Mouse (Mus musculus) CD4-positive naive resting alpha-beta T cell, adult 57 days (primary cell): Measurements from ENCODE around the gene Vps52. TPM values are rescaled to one million over a fixed set of nuclear protein-coding genes. Genes with fewer than 3 reads are reported as not detected.

Experiments used
- total RNA-seq: library from RNA; stranded (reverse); gene quantifications from one replicate; pipeline ENCODE4 v1.2.4, GENCODE M21; 2023

Gene Vps52
- 55.2 TPM for total RNA-seq

DNA sequence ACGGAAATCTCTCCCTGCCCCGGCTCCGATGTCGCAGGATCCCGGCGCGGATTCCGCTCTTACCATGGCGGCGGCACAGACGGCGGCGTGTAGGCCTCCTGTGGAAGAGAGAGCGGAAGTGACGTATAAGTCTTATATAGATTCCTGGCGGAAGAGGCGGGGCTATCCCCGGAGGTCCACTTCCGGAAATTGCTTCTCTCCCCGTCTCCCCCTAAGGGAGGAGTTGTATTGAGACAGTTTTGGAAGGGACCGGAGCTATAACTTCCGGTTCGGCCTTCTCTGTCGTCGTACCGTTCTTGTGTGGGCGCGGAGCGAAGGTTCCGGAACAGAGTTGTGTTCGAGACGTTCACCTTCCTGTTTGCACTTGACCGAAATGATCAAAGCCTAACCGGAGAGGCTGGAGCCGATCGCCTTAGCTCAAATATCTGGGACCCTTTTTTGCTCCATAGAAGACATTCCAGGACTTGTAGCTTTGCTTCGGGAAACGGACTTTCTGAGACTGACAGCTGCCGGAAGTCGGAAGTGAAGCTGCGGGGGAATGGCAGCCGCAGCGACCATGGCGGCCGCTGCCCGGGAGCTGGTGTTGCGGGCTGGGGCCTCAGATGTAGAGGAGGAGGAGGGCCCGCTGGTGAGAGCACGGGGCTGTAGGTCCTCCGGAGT lies at the start of gene Vps52, which contains the start of gene Rps18:
TSS of gene Vps52 (plus strand) at position 258 of the 660 bp plus-strand sequence.
TSS of gene Rps18 (minus strand) at position 447 of the 660 bp plus-strand sequence.

DNA sequence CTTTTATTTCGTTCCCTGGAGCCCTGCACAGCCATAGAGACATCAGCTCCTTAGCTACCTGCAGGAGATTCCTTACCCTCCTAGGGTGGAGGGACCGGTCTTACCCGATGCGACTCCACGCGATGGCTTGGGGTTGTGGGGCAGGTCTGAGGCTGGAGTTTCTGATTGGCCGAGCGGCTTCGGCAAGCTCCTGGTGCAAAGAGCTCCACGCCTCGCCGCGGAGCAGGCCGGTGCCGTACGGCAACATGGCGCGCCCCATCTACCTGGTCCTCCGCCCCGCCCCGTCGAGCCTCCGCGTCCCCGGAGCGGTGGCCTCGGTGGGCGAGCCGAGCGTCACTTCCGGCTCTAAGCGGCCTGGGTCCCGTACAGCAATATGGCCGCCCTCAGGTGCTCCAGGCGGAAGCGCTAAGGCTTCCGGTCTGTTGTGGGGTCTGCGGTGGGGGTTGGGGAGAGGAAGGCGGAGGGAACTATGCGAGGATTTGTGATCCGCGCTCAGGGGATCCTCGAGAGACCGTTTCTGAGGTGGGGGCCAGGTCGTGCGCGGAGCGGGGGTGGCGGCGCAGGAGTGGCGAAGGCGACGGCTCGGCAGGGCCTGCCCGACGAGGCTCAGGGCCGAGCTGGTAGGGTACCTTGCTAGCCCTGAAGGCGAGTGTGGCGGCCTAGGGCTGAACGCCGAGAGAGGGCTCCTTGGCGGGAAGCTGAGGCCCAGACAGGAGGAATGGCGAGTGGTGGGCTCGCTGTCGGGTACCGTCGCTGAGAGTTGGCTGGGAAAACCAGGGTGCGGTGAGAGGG lies 46.3 kb upstream of the Vps52 start, which contains the start of gene Daxx:
TSS of gene Daxx (plus strand) at position 338 of the 792 bp plus-strand sequence.

DNA sequence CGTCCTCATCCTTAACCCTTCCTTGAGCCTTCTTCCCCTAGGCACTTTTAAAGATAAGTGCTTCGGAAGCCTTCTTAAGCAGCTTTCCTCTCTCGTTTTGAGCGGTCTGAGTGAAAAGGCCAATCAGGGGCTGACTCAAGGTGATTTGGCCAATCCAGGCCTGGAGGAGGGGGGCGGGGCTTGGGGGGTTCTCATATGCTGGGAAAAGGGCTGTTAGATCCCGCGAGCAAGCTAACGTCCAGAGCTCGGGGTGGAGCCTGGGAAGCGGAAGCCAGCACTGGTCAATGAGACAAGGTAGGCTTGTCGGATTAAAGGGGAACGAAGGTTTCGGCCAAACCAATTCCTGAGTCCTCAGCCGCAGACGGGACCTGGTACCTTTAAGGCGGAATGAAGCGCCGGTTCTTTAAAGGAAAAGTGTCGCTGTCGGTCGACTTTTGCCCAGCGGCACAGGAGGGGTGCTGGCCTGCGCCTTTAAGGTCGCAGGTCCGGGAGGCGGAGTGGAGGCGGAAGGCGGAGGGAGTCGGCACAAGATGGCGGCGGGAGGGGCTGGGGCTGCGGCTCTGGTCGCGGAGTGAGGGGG lies 39.9 kb upstream of the Vps52 start, which contains the start of the genes Tapbp and Zbtb22:
TSS of gene Tapbp (plus strand) at position 229 of the 580 bp plus-strand sequence.
TSS of gene Zbtb22 (plus strand) at position 234 of the 580 bp plus-strand sequence.

DNA sequence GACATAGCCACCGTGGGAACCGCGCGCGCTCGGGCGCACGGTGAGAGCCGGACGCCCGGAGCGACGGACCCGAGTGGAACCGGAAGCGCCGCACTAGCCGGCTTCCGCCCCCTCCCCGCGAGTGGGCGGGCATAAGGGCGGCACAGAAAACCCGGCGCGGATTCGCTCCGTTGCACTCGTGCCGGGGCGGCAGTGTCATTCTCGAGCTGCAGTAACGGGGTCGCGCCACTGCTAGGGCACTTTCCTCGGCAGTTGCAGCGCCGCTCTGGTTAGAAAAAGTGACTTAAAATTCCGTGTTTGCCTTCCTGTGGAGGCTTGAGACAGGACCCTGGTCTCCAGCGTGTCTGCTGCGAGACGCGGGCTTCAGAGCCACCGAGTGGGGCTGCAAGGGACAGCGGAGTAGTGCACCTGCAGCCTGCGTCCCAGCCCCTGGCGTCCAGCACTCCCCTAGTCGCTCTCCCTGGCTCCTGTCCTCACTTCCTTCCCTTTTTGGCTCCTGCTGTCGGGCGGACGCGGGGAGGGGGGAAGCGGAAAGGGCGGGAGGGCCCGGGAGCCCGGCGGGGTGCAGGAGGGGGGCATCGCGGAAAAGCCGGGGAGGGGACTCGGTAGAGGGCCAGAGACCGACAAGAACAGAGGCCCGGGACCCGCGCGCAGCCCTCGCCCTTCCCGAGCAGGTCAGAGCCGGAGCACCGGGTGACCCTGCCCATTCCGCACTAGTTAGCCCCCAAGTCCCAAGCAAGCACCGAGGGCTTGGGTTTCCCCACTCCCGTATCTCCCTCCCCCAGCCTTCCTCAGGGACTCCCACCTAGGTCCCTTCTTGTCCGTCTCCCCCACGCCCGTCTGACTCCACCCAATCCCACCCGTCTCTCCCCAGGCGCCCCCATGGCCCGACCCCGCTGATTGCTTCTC lies 26.0 kb upstream of the Vps52 start, which contains the start of gene Rgl2:
TSS of gene Rgl2 (plus strand) at position 173 of the 909 bp plus-strand sequence.

DNA sequence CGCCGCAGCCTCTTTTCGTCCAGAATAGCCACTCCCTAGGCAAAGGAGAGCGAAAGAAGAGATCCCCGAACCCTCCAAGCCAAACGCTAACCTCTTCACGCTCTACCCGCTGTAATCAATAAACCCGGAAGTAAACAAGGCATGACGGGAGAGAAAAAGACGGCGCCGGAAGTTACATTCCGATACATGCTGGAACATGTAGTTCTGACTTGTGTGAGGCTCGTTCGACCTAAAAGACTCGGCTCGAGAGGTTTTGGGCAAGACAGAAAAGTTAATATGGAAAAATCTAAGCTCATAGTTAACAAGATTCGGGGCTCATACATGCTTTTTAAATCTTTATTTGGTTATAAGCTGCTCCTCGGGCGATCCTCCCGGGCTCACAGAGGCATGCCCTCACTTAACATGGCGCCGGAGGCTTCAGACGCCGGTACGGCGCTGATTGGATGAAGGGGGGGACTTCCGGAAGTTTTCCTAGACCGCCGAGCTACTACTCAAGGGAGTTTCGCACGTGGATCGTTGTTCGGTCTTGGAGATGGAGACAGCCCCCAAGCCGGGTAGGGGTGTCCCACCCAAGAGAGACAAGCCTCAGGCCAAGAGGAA lies 15.3 kb upstream of the Vps52 start, which contains the start of the genes Pfdn6 and Wdr46:
TSS of gene Pfdn6 (minus strand) at position 138 of the 600 bp plus-strand sequence.
TSS of gene Wdr46 (plus strand) at position 455 of the 600 bp plus-strand sequence.

DNA sequence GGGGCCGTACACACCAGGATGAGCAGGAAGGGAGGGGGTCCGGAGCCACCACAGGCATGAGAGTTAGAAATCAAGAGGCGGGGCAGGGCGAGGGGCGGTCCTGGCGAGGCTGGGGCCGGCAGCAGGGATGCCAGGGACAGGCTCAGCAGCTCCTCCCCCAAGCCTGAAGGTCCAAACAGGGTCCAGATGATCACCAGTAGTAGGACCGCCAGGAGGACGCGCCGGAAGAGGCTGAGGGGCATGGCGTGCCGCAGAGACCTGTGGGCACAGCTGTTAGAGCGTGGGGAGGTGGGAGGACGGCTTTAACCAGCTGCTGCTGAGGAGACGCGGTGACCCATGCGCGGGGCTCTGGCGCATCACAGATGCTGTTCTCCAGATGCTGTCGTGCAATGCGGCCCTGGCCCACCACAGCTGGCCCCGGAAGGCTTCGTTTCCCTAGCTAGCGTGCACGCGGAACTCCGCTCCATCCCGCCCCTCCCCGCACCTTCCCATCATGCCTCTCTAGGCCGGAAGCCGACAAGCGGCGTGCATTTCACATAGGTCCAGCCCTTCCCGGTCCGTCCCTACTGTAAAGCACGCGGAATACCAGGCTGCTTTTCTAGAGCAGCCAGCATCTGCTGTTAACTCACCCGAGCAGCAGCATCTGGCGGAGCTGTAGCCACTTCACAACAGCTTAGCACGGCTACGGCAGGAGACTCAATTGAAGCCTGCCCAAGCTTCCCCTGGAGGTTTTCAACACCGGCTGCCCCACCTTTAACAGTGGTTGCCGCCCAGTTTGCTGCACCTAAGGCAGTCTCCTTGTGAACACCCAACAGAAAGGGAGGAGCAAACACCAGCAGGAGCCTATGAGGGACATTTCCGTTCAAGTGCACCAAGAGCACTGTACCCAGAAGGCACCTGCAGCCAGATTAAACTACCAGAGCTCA lies 4.3 kb upstream of the Vps52 start, which contains the start of gene B3galt4:
TSS of gene B3galt4 (minus strand) at position 468 of the 926 bp plus-strand sequence.

DNA sequence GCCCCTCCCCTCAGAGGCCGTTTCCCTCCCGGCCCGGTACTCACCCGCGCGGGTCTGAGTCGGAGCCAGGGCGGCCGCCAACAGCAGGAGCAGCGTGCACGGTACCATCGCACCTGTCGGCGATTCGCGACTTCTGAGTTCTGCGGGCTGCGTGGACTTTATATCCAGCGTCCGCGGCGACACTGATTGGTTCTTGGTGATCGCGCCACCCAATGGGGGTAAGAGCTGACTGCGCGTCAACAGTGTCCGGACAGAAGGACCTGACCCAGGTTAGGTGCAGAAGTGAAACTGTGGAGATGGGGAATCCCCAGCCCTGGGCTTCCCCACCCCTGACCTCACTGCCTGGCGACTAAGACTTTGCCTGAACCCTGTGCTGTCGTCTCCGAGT lies 44.5 kb downstream of the Vps52 start, which contains the start of gene H2-K1:
TSS of gene H2-K1 (minus strand) at position 198 of the 388 bp plus-strand sequence.

Other genes starting within 250 kb of the Vps52 start
- gene March2, start 237.1 kb upstream of the Vps52 start, total RNA-seq = 59.5 TPM
- gene Rab11b, start 195.3 kb upstream of the Vps52 start, total RNA-seq = 213 TPM
- gene Angptl4, start 174.0 kb upstream of the Vps52 start, total RNA-seq = 1.1 TPM
- 1.9 TPM for gene Kank3, start 145.3 kb upstream of the Vps52 start, total RNA-seq
- gene Rps28, start 131.2 kb upstream of the Vps52 start, total RNA-seq = 5,043 TPM
- 121 TPM for gene Ndufa7, start 131.2 kb upstream of the Vps52 start, total RNA-seq
- 8.2 TPM for gene Cd320, start 112.7 kb upstream of the Vps52 start, total RNA-seq
- gene Gm7029, start 82.0 kb upstream of the Vps52 start, total RNA-seq = not detected
- gene Kifc1, start 65.2 kb upstream of the Vps52 start, total RNA-seq = 11.2 TPM
- gene Platr17, start 50.7 kb upstream of the Vps52 start, total RNA-seq = 2.3 TPM
- gene Daxx, start 46.4 kb upstream of the Vps52 start, total RNA-seq = 68.7 TPM
- gene Tapbp, start 39.9 kb upstream of the Vps52 start, total RNA-seq = 309 TPM
- 29.6 TPM for gene Zbtb22, start 39.9 kb upstream of the Vps52 start, total RNA-seq
- gene Rgl2, start 26.3 kb upstream of the Vps52 start, total RNA-seq = 187 TPM
- gene Pfdn6, start 15.5 kb upstream of the Vps52 start, total RNA-seq = 61.6 TPM
- 60.7 TPM for gene Wdr46, start 15.2 kb upstream of the Vps52 start, total RNA-seq
- gene B3galt4, start 4.3 kb upstream of the Vps52 start, total RNA-seq = 14.8 TPM
- 2,022 TPM for gene Rps18, start 189 bp downstream of the Vps52 start, total RNA-seq
- 4,746 TPM for gene H2-K1, start 44.5 kb downstream of the Vps52 start, total RNA-seq
- gene Ring1, start 68.9 kb downstream of the Vps52 start, total RNA-seq = 26.4 TPM
- gene H2-Ke6, start 72.2 kb downstream of the Vps52 start, total RNA-seq = 130 TPM
- gene Slc39a7, start 75.9 kb downstream of the Vps52 start, total RNA-seq = 107 TPM
- gene Rxrb, start 76.0 kb downstream of the Vps52 start, total RNA-seq = 109 TPM
- 40.9 TPM for gene Col11a2, start 83.6 kb downstream of the Vps52 start, total RNA-seq
- 8.9 TPM for gene H2-Oa, start 136.5 kb downstream of the Vps52 start, total RNA-seq
- gene H2-DMa, start 163.7 kb downstream of the Vps52 start, total RNA-seq = 41.5 TPM
- gene Brd2, start 166.8 kb downstream of the Vps52 start, total RNA-seq = 400 TPM
- gene H2-DMb2, start 187.5 kb downstream of the Vps52 start, total RNA-seq = 40.5 TPM
- gene H2-DMb1, start 197.3 kb downstream of the Vps52 start, total RNA-seq = 26.0 TPM
- gene Tap1, start 231.7 kb downstream of the Vps52 start, total RNA-seq = 163 TPM
- 144 TPM for gene Psmb9, start 232.0 kb downstream of the Vps52 start, total RNA-seq
- 220 TPM for gene Psmb8, start 241.9 kb downstream of the Vps52 start, total RNA-seq
- gene Tap2, start 247.7 kb downstream of the Vps52 start, total RNA-seq = 147 TPM